Mouse (Mus musculus) thymus, postnatal 10 days (tissue): ENCODE data around the gene Rbm47.
"Not testable (repeated sequence)": the region's sequence is repeated elsewhere in the genome, so short reads cannot be mapped to it uniquely, and the experiment has no call there.

ENCODE experiments used
- DNase-seq, 2 experiments: peaks; one replicate each; pipeline ENCODE4 v3.0.0; 2021; ENCODE audit warnings: low spot score in 2 of 2

Gene Rbm47

DNA sequence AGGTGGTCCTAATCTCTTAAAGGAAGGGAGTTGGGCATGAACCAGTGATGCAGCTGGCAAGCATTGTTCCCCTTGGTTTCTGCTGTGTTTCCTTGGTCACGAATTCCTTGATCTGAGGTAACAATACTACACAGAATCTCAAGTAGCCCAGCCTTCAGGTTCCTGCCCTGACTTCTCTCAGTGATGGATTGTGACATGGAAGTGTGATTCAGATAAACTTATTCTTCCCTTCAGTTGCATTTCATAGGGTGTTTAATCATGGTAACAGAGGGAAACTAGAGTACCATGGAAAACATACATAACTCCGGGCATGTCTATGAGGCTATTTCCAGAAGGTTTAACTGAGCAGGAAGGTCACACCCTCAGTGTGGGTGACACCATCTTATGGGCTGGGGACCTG, at the start of gene Rbm47:
TSS of gene Rbm47 (minus strand) at position 101 of the 400 bp plus-strand sequence.
- DNase-seq, result no peak

DNA sequence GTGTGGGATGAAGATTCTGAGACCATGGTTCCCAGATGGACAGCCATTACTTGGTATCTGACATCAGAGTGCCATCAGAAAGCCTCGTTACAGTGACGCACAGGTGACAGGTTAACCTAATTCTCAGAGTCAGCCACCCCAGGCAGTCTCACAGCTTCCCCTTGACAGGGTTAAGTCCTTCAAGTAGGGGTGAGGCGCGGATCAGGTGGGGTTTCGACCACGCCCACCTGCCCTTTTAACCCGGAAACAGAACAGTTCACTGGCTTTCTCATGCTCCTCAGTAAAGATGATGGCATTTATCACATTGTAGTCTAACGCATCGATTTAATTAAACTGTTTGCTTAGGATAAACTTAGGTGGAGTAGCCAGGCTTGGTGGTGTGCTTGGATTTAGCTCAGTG, 47.7 kb upstream of the Rbm47 start:
- no peak for DNase-seq

DNA sequence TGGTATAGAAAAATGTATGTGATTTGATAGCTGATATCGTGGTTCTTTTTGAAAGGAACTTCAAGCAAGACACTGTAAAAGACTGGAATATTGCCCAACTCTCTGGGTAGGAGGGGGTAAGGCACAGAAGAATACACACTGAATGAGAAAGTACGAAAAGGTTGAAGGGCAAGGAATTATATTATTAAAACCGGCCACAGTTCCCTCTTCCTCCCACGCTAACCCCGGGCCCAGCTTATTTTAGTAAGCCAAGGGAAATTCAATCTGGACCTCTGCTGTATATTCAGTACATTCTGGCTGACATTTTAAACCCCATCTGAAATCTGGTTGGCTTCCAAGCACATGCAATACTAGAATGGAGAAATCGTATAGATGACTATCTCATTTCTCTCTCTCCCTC, 46.8 kb upstream of the Rbm47 start:
- no peak for DNase-seq

DNA sequence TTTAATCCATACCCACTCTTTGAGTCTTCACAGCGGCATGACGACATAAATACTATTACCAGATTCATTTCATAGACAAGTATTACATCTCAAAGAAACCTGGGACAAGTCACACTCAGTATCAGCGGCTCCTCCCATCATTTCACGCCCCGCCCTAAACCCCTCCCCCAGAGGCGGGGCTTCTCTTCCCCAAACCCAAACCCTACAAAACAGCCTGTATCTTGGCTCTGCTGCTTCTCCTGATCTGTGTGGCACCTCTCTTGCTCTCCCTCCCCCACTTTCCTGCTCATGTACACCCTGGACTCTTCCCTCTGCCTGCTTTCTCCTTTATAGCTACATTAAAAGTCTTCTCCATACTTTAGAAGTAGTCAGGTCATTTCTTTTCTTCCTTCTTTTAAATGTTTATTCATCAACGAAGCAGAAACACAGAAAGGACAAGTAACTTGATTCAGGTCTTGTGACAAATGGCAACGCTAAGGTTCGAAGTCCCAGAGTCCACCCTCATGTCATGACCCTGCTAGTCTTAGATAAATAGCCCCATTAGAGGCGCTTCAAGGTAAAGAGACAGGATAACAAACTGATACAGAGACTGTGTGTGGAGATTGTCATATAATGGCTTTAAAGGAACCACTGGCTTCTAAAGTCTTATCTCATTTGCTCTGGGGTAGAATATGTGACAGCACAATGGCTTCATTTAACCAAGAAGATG, 42.8 kb upstream of the Rbm47 start:
- DNase-seq, result no peak

DNA sequence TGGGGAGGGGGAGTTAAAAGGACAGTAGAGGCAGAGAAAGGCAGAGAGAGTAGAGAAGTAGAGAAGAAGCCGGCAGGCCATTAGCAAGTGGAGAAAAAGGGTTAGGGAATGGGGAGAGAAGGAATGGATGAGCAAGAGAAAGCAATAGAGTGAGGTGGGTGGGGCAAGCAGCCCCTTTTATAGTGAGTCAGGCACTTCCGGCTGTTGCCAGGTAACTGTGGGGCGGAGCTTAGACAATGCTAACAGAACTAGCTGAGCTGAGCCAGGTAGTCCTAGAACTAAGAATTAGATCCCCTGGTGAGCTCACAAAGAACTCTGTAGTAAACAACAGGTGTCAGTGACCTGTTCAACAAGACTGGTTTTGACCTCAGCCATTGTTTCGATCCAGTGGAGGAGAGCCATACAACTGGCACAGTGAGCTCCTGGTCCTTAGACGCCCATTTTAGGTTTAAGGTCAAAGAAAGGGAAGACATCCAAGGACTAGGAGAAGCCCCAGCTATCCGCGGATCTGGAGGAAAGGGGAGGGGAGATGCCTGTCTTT, 41.5 kb upstream of the Rbm47 start:
- no peak for DNase-seq

DNA sequence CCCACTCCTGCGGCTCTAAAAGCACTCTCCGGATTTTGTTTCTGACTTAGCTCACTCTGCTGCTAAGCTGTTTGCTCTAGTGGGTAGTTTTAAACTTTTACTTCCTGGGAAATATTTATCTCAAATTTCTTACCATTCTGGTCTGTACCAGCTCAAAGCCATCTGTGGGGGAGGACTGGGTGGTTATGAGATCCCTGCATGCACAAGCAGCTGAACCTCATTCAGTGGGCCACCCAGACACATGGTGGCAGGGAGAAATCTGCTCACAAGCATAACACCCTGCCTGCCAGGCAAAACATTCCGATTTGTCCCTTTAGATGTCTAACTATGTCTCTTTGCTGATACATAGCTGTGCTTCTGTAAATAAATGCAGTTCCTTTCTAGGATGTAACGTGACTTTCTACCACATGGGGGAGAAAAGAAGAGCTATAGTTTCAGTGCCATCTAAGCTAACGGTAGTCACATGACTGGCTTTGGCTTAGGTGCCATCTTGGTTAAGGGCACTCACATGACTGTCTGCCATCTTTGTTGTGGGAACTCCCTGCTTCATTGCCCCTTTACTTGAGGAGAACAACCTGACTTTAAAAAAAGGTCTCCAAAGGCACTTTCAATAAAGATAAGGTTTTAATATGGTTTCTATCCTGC, 36.7 kb upstream of the Rbm47 start:
- DNase-seq, result no peak

DNA sequence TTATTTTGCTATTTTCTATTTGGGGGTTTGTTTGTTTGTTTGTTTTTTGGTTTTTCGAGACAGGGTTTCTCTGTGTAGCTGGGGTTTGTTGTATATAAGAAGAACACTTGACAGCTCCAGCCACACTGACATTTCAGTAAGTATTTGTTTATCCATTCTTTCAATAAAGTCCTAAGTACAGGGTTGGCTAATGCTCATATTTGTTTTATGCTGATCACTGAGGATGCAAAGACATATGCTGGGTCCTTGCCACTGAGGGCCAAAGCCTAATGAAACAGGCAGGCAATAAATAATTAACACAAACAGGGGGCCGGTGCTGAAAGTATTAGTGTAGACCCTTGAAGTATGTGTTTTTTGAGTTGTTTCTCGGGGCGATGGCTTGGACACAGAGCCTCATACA, 32.0 kb upstream of the Rbm47 start:
- no peak for DNase-seq

DNA sequence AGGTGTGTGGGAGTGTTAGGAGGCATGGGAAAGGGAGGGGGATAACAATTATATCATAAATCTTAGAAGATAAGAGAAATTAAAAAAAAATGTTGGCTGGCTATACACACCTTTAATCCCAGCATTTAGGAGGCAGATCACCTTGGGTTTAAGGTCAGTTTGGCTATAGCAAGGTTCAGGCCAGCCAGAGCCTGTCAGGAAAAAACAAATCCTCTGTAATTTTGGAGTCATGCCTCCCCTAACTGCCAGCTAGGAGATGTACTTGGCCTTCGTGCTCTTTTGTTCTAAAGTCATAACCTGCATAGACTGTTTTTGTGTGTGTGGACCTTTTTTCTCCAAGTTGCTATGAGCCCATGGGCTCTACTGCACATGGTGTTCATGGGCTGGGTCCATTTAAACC, 30.5 kb upstream of the Rbm47 start:
- DNase-seq, result no peak

DNA sequence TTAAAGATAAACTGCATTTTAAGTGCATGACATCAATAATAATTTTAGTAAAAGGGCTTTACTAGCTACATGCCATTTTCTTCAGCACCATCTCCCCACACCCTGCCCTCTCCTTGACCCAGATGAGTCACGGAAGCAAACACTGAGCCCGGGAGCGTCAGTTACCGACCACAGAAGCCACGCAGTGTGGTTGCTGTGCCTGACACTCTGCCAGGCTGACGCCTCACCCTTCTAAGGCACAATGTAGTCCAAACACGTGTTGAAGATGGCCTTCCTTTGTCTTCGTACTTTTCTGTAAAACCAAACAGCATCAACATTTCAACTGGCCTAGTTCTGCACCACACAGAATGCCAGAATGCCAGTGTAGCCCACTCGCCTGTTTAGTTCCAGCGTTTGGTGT, 27.1 kb upstream of the Rbm47 start:
- peak; percentile 50 to 54 for DNase-seq

DNA sequence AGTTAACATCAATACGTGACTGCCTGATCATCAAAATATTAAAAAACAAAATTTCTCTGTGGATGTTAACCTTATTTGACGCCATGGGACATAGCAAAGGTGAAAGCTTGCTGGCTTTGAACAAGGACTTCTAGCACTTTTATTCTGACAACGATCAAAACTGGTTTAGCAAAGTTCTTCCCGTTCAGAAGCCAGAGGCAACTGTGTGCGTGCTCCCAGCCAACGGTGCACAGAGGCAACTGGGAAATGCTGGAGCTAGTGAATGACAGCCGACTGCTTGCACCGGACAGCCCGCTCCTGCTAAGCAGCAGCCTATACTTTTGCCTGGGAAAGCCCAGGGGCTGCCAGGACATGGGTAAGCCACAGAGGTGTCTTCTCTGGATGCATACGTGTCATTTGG, 22.4 kb upstream of the Rbm47 start:
- no peak for DNase-seq

- no peak for DNase-seq
Measured at GRCm38 (mm10) chr5:66193218-66193846, 20.4 kb upstream of the Rbm47 start.

DNA sequence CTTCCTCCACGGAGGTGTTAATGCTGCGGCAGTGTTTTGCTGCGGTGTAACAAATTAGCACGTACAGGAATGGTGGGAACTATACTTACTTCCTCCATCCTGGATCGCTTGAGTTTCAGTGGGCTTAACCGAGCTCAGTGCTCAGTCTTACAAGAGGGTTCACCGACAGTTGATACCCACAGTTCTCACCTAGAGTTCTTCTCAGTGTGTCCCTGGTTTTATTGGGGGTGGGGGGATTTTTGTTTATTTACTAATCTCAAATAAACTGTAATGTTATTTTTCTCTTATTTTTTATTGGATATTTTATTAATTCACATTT, 18.2 kb upstream of the Rbm47 start:
- DNase-seq, result no peak

DNA sequence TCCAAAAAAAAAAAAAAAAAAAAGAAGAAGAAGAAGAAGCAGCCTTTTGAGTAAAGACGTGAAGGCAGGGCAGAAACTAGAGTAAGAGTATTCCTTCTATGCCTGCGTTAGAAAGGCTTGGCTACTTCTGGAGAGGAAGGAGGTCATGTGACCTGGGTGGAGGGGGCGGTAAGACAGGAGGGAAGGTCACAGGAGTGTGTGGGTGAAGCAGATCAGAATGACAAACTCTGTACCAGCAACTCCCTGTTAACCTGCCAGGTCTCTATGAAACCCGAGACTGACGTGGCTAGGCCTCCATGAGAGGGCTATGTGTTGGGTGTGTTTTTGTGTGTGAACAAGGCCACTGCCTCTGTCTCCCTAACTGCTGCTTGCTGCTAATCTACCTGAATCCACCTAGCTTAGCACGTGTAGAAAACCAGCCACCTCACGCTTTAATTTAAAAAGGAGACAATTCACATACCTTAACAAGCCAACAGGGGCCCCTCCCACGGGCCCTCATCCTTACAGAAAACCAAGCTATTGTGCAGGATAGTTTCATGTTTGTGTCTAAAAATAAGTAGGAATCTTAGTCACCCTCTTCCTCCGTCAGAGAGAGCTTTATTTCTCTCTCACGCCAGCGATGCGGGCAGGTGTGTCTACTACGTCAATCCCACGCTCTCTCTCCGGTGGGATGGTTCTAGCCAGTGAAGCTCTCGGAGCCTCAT, 17.7 kb upstream of the Rbm47 start:
- DNase-seq, result no peak

GRCm38 (mm10) chr5:66188591-66188990, 15.7 kb upstream of the Rbm47 start:
- not testable (repeated sequence) for DNase-seq

DNA sequence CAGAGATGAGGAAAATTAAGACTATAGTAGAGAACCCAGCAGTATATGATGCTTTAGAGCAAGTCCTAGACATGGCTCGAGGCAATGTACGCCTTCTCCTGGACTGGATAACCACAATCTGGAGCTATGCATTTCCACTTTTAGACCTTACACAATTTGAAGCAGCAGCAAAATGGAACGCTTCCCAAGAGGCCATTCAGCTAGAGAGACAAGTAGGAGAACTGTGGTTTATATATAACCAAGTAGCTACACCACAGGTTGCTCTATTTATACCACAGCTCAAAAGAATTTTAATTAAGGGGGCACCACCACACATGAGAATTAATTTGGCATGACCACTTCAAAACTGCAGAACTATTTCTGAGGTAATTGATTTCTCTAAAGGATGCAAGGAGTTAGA, 9.2 kb upstream of the Rbm47 start:
- DNase-seq, result no peak

DNA sequence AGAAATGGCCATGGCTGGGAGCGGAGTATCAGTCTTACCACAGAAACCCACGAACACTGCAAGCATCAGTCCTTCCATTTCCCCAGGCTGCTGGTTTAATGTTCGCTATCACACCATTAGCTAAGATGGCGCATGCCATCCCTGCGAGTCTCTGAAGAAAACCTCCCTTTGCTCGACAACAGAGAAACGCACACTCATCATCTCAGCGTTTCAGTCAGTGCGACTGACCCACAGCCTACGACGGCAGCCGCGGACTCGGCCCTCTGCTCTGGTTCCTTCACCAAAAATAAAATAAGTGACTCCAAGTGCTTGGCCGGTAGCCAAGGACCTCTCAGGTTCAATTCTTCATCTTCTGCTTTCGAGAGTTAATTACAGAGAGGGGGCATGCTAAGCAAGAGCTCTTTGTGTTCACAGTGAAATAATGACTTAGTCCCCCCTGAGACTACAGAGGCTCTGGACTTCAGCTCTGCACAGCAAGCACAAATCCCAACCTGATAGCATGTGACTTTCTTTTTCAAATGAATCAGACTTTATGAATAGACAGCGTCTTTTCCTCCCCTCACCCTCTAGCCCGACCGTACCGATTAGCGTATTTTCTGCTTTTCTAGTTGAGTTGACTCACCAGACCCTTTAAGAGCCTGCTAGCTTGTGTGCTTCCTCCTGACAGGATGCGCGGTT, 1.4 kb upstream of the Rbm47 start:
- no peak for DNase-seq

- no peak for DNase-seq
Measured at GRCm38 (mm10) chr5:66170591-66170990, 2.3 kb downstream of the Rbm47 start.

DNA sequence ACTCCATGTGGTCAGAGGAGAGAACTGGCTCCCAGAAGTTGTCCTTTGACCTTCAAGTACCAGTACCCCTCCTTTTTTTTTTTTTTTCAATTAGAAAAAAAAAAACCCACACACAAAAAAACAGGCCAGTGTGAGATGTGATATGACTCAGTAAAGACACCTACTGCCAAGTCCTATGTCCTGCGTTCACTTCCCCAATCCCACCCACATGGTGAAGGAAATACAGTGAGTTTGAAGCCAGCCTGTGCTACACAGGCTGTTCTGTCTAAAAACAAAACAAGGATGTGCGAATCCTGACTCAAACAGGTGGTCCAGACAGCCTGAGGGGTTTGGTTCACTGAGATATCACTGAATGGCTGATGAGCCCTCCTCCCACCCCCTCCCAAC, 3.8 kb downstream of the Rbm47 start:
- no peak for DNase-seq

GRCm38 (mm10) chr5:66168462-66169098, 4.3 kb downstream of the Rbm47 start:
- DNase-seq, result no peak

- no peak for DNase-seq
Measured at GRCm38 (mm10) chr5:66166931-66167330, 6.0 kb downstream of the Rbm47 start.

GRCm38 (mm10) chr5:66166193-66166629, 6.7 kb downstream of the Rbm47 start:
- no peak for DNase-seq
